Mouse (Mus musculus) G1E (cell line): ENCODE measurements around the gene Ifna9. TPM values are rescaled to one million over a fixed set of nuclear protein-coding genes. Genes with fewer than 3 reads are reported as not detected.
"Not testable (repeated sequence)": the region's sequence is repeated elsewhere in the genome, so short reads cannot be mapped to it uniquely, and the experiment has no call there.

Source experiments
- ATAC-seq: 2 replicates; pipeline ENCODE4 v1.8.0; 2016; ENCODE audit warnings: mild to moderate bottlenecking; ENCODE audit not compliant: insufficient number of reproducible peaks, poor library complexity, low FRiP score, severe bottlenecking; ENCODE audit errors: extremely low read depth
- DNase-seq: peaks from one replicate; pipeline ENCODE4 v3.0.0; 2012; ENCODE audit warnings: low spot score
- H3K27me3 ChIP-seq: 2 replicates; pipeline ENCODE4 v1.6.1; 2012; ENCODE audit warnings: mild to moderate bottlenecking, low read length, inconsistent platforms; ENCODE audit not compliant: insufficient read depth
- H3K36me3 ChIP-seq: replicated peaks from 2 replicates; pipeline ENCODE3; 2012; ENCODE audit warnings: mild to moderate bottlenecking, inconsistent platforms
- H3K4me1 ChIP-seq: 2 replicates; pipeline ENCODE4 v1.6.1; 2012; ENCODE audit warnings: low read depth, low read length, inconsistent platforms, mixed read lengths; ENCODE audit not compliant: insufficient read depth
- H3K4me3 ChIP-seq: 2 replicates; pipeline ENCODE4 v1.5.1; 2012; ENCODE audit warnings: low read depth, mild to moderate bottlenecking, inconsistent platforms, low read length, moderate library complexity, mixed read lengths
- H3K9me3 ChIP-seq: replicated peaks from 2 replicates; pipeline ENCODE4 v1.6.1; 2012; ENCODE audit warnings: inconsistent platforms
- CTCF ChIP-seq: IDR thresholded peaks from 2 replicates; pipeline ENCODE4 v1.5.1; 2012; ENCODE audit warnings: low read depth, low read length, inconsistent platforms, mixed read lengths
- GATA1 ChIP-seq: IDR thresholded peaks from 2 replicates; pipeline ENCODE4 v1.6.1; 2012; ENCODE audit warnings: borderline replicate concordance, low read length, inconsistent platforms, mixed read lengths
- GATA2 ChIP-seq: IDR thresholded peaks from 2 replicates; pipeline ENCODE4 v1.6.1; 2012; ENCODE audit warnings: low read depth, low read length, inconsistent platforms, borderline replicate concordance
- POLR2AphosphoS5 ChIP-seq: IDR thresholded peaks from 2 replicates; pipeline ENCODE4 v1.6.1; 2012; ENCODE audit warnings: low read depth, low read length, inconsistent platforms; ENCODE audit not compliant: insufficient replicate concordance
- TAL1 ChIP-seq: conservative IDR thresholded peaks from 2 replicates; pipeline ENCODE4 v1.6.1; 2012; ENCODE audit warnings: low read depth, low read length, inconsistent platforms, mixed read lengths
- polyA plus RNA-seq: library from polyadenylated mRNA; stranded (reverse); fragments of >175 nt; gene quantifications from 2 replicates; pipeline ENCODE4 v1.2.3, GENCODE M21; 2012
- total RNA-seq, 2 experiments: library from RNA; stranded (forward) in 1 of 2; stranded (reverse) in 1 of 2; fragments of 200-1000 nt in 1 of 2; fragments of >200 nt in 1 of 2; fragmentation: Nextera tagmentation in 1 of 2; gene quantifications; 2 replicates each; pipeline ENCODE4 v1.2.3; 2014 to 2017

Ifna9 gene
- total and polyA plus RNA-seq, 3 experiments, result not detected

DNA sequence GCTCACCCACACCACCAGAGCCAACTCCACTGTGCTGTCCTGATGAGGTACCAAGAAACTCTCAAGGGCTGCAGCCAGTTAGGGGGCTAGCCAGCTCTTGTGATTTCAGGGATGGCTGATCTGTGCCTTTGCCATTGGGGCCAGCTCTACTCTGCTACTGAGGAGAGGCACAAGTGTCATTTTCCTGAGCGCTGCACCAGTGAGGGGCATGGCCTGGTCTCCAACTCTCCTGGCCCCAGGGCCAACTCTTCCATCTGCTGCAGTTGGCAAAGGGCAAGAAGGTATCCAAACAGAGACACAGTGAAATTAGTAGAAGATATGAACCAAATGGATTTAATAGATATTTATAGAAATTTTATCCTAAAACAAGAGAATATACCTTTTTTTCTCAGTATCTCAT lies 30.4 kb downstream of the Ifna9 start:
- no peak overlapping the region for H3K4me3 ChIP-seq
- H3K36me3 ChIP-seq, result no peaks in the 10 kb centered on the region
- H3K27me3 ChIP-seq, result peaks cover 6% of the 10 kb centered on the region; the same call in 1 of the 2 replicates
- no peak for TF ChIP-seq TAL1
- TF ChIP-seq GATA1, result no peak
- TF ChIP-seq POLR2AphosphoS5, result no peak
- TF ChIP-seq CTCF, result no peak
- no peak for TF ChIP-seq GATA2
- no peak for DNase-seq
- H3K9me3 ChIP-seq, result no peaks in the 10 kb centered on the region
- ATAC-seq, result no peak
- H3K4me1 ChIP-seq, result no peaks in the 10 kb centered on the region

DNA sequence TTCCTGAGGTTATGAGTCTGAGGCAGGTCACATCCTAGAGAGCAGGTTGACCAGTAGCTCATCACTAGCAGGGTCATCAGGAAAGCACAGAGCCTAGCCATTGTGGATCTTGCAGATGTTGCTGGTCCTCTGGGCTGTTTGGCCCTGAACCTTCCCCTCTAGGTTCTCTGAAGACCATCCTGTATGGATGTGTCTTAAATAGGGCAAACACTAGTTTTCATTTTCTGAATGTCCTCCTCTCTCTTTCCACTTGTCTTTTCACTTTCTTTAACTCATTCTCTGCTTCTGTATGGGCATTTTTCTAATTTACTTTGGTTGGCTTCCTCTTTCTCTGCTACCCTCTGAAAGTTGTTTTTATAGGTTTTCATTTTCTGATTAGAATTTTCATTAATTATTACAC lies 34.0 kb downstream of the Ifna9 start, which contains the start of gene Ifna15:
TSS of gene Ifna15 (minus strand) at position 101 of the 400 bp plus-strand sequence.
- DNase-seq, H3K4me1 ChIP-seq, ATAC-seq, H3K4me3 ChIP-seq, H3K27me3 ChIP-seq, H3K36me3 ChIP-seq, H3K9me3 ChIP-seq: not testable (repeated sequence)

DNA sequence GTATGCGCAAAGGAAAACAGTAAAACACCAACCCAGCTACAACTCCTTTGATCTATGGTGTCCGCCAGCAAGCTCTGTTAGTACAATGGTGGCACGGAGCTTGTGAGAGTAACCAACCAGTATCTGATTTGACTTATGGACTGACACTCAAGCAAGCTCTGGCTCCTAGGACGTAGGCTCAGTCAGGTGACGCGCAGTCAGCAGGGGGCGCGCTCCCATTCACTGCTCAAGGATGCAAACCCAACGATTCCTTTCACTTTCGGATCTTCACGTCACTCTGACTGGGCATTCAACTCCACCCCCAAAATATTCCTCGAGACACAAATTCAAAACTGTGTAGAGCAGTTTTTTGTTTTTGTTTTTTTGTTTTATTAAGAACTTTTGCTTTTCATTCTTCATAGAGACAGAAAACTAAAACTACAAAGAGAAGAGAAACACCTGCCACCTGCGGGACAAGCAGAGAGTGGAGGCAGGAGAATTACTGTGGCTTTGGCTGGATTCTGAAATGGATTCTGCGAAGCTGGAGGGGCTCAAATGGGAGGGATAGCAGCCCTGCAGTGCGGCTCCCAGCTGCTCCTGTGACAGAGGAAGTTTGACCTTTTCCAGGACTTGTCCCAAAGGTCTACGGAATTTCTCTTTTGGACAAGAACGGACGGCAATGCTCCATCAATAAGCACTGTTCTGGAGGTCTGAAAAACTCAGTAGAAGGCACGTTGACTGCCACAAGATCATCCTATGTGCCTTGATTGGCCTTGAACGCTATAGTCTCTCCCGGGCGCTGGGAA lies 41.8 kb downstream of the Ifna9 start:
- Histone ChIP-seq H3K4me3 (peak overlapping the region; percentile 47; the same call in 1 of the 2 replicates), H3K27me3 (no peaks in the 10 kb centered on the region; the same call in 1 of the 2 replicates), H3K9me3 (no peaks in the 10 kb centered on the region), H3K36me3 (no peaks in the 10 kb centered on the region), H3K4me1 (peaks cover 6% of the 10 kb centered on the region; the same call in 1 of the 2 replicates)
- DNase-seq, result peak; percentile 22
- ATAC-seq, result peak; percentile 87
- TF ChIP-seq GATA2, result no peak
- TF ChIP-seq CTCF, result peak; percentile 40; the same call in 1 of the 2 replicates

- no peak for ATAC-seq
- no peaks in the 10 kb centered on the region for H3K36me3 ChIP-seq
- no peaks in the 10 kb centered on the region for H3K9me3 ChIP-seq
- DNase-seq, result no peak
- no peak overlapping the region for H3K4me3 ChIP-seq
- H3K27me3 ChIP-seq, result no peaks in the 10 kb centered on the region
- TF ChIP-seq POLR2AphosphoS5 (no peak), TAL1 (no peak), GATA2 (no peak), GATA1 (no peak), CTCF (no peak)
- peaks cover 6% of the 10 kb centered on the region; the same call in 1 of the 2 replicates for H3K4me1 ChIP-seq
These were observed 44.2 kb downstream of the Ifna9 start for GRCm38 (mm10) chr4:88547986-88548385.

DNA sequence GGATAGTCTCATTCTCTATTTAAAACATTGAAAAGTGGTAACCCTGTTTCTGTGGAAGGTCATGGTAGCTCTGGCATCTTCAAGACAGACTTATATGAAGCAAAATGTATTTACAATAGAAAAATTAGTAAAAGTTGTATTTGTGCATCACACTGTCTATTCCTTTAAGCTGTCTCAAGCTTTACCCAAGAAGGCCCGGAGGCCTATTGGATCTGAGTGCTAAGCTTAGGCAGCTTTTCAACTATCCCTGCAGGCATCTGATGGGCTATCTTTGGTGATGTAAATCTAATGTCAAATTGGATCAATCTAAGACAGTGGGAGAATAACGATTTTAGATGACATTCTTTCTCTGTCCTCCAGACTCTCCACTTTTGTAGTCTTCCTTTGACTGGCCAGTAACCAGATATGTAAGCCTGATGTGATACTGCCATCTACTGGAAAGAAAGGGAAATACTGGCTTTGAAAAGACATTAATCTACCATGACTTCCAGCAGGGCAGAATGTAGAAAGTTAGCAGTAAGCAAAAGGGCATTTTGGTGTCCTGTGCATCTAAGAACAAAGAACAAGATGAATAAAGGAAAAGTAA lies 48.4 kb downstream of the Ifna9 start:
- TF ChIP-seq TAL1 (no peak), POLR2AphosphoS5 (no peak), GATA2 (no peak), CTCF (peak; percentile 63), GATA1 (no peak)

More for the DNA sequence above, 48.4 kb downstream of the Ifna9 start:
- Histone ChIP-seq H3K36me3 (no peaks in the 10 kb centered on the region), H3K9me3 (no peaks in the 10 kb centered on the region), H3K4me3 (no peak overlapping the region), H3K27me3 (no peaks in the 10 kb centered on the region), H3K4me1 (no peaks in the 10 kb centered on the region)
- DNase-seq (peak; percentile 4), ATAC-seq (no peak)

Other genes with a start within 250 kb of the Ifna9 start
Only the 20 nearest of the 31 such genes appear.
- 0.44 TPM in 1 of 2 replicates, not detected in the other for gene Hacd4, start 153.5 kb downstream of the Ifna9 start, total RNA-seq (2014; fragmentation: Nextera tagmentation)
- gene Hacd4, start 153.5 kb downstream of the Ifna9 start, total RNA-seq (2017), result 0.52 and 0.76 TPM in 2 replicates
- gene Hacd4, start 153.5 kb downstream of the Ifna9 start, polyA plus RNA-seq, result not detected in 2 replicates
- gene Ifnb1, start 69.6 kb downstream of the Ifna9 start, total RNA-seq (2014; fragmentation: Nextera tagmentation), result not detected in 2 replicates
- not detected in 2 replicates for gene Ifnb1, start 69.6 kb downstream of the Ifna9 start, total RNA-seq (2017)
- gene Ifnb1, start 69.6 kb downstream of the Ifna9 start, polyA plus RNA-seq, result not detected in 2 replicates
- gene Ifna15, start 34.1 kb downstream of the Ifna9 start, total RNA-seq (2014; fragmentation: Nextera tagmentation), result not detected in 2 replicates
- not detected in 2 replicates for gene Ifna15, start 34.1 kb downstream of the Ifna9 start, total RNA-seq (2017)
- gene Ifna15, start 34.1 kb downstream of the Ifna9 start, polyA plus RNA-seq, result not detected in 2 replicates
- gene Ifna14, start 20.6 kb downstream of the Ifna9 start, total RNA-seq (2014; fragmentation: Nextera tagmentation), result not detected in 2 replicates
- 0.44 TPM in 1 of 2 replicates, not detected in the other for gene Ifna14, start 20.6 kb downstream of the Ifna9 start, total RNA-seq (2017)
- gene Ifna14, start 20.6 kb downstream of the Ifna9 start, polyA plus RNA-seq, result not detected in 2 replicates
- gene Ifna12, start 11.0 kb upstream of the Ifna9 start, total RNA-seq (2014; fragmentation: Nextera tagmentation), result not detected in 2 replicates
- not detected in 2 replicates for gene Ifna12, start 11.0 kb upstream of the Ifna9 start, total RNA-seq (2017)
- not detected in 2 replicates for gene Ifna12, start 11.0 kb upstream of the Ifna9 start, polyA plus RNA-seq
- gene C87499, start 42.0 kb upstream of the Ifna9 start, total RNA-seq (2014; fragmentation: Nextera tagmentation), result not detected in 2 replicates
- 0.22 and 0.46 TPM in 2 replicates for gene C87499, start 42.0 kb upstream of the Ifna9 start, total RNA-seq (2017)
- not detected in 2 replicates for gene C87499, start 42.0 kb upstream of the Ifna9 start, polyA plus RNA-seq
- gene Ifna13, start 52.1 kb upstream of the Ifna9 start, total RNA-seq (2014; fragmentation: Nextera tagmentation), result not detected in 2 replicates
- gene Ifna13, start 52.1 kb upstream of the Ifna9 start, total RNA-seq (2017), result not detected in 2 replicates
- not detected in 2 replicates for gene Ifna13, start 52.1 kb upstream of the Ifna9 start, polyA plus RNA-seq
- not detected in 2 replicates for gene Ifna16, start 84.5 kb upstream of the Ifna9 start, total RNA-seq (2014; fragmentation: Nextera tagmentation)
- gene Ifna16, start 84.5 kb upstream of the Ifna9 start, total RNA-seq (2017), result not detected in 2 replicates
- not detected in 2 replicates for gene Ifna16, start 84.5 kb upstream of the Ifna9 start, polyA plus RNA-seq
- gene Ifna2, start 91.5 kb upstream of the Ifna9 start, total RNA-seq (2014; fragmentation: Nextera tagmentation), result not detected in 2 replicates
- gene Ifna2, start 91.5 kb upstream of the Ifna9 start, total RNA-seq (2017), result not detected in 2 replicates
- gene Ifna2, start 91.5 kb upstream of the Ifna9 start, polyA plus RNA-seq, result not detected in 2 replicates
- gene Ifnab, start 99.0 kb upstream of the Ifna9 start, total RNA-seq (2014; fragmentation: Nextera tagmentation), result not detected in 2 replicates
- gene Ifnab, start 99.0 kb upstream of the Ifna9 start, total RNA-seq (2017), result not detected in 2 replicates
- not detected in 2 replicates for gene Ifnab, start 99.0 kb upstream of the Ifna9 start, polyA plus RNA-seq
- gene Gm26566, start 129.4 kb upstream of the Ifna9 start, total RNA-seq (2014; fragmentation: Nextera tagmentation), result not detected in 2 replicates
- 0.33 and 0.46 TPM in 2 replicates for gene Gm26566, start 129.4 kb upstream of the Ifna9 start, total RNA-seq (2017)
- 0.08 and 0.22 TPM in 2 replicates for gene Gm26566, start 129.4 kb upstream of the Ifna9 start, polyA plus RNA-seq
- 63.5 and 64.7 TPM in 2 replicates for gene Klhl9, start 130.1 kb upstream of the Ifna9 start, total RNA-seq (2014; fragmentation: Nextera tagmentation)
- 95.4 and 115 TPM in 2 replicates for gene Klhl9, start 130.1 kb upstream of the Ifna9 start, total RNA-seq (2017)
- gene Klhl9, start 130.1 kb upstream of the Ifna9 start, polyA plus RNA-seq, result 5.6 and 6.3 TPM in 2 replicates
- not detected in 2 replicates for gene Gm13271, start 162.5 kb upstream of the Ifna9 start, total RNA-seq (2014; fragmentation: Nextera tagmentation)
- not detected in 2 replicates for gene Gm13271, start 162.5 kb upstream of the Ifna9 start, total RNA-seq (2017)
- not detected in 2 replicates for gene Gm13271, start 162.5 kb upstream of the Ifna9 start, polyA plus RNA-seq
- not detected in 2 replicates for gene Gm13283, start 167.7 kb upstream of the Ifna9 start, total RNA-seq (2014; fragmentation: Nextera tagmentation)
- gene Gm13283, start 167.7 kb upstream of the Ifna9 start, total RNA-seq (2017), result not detected in 2 replicates
- gene Gm13283, start 167.7 kb upstream of the Ifna9 start, polyA plus RNA-seq, result not detected in 2 replicates
- not detected in 2 replicates for gene Gm13290, start 181.4 kb upstream of the Ifna9 start, total RNA-seq (2014; fragmentation: Nextera tagmentation)
- not detected in 2 replicates for gene Gm13290, start 181.4 kb upstream of the Ifna9 start, total RNA-seq (2017)
- gene Gm13290, start 181.4 kb upstream of the Ifna9 start, polyA plus RNA-seq, result not detected in 2 replicates
- not detected in 2 replicates for gene Gm13289, start 184.5 kb upstream of the Ifna9 start, total RNA-seq (2014; fragmentation: Nextera tagmentation)
- gene Gm13289, start 184.5 kb upstream of the Ifna9 start, total RNA-seq (2017), result not detected in 2 replicates
- not detected in 2 replicates for gene Gm13289, start 184.5 kb upstream of the Ifna9 start, polyA plus RNA-seq
- gene Gm13272, start 187.5 kb upstream of the Ifna9 start, total RNA-seq (2014; fragmentation: Nextera tagmentation), result not detected in 2 replicates
- 0.29 TPM in 1 of 2 replicates, not detected in the other for gene Gm13272, start 187.5 kb upstream of the Ifna9 start, total RNA-seq (2017)
- gene Gm13272, start 187.5 kb upstream of the Ifna9 start, polyA plus RNA-seq, result not detected in 2 replicates
- gene Ifnz, start 189.7 kb upstream of the Ifna9 start, total RNA-seq (2014; fragmentation: Nextera tagmentation), result not detected in 2 replicates
- not detected in 2 replicates for gene Ifnz, start 189.7 kb upstream of the Ifna9 start, total RNA-seq (2017)
- not detected in 2 replicates for gene Ifnz, start 189.7 kb upstream of the Ifna9 start, polyA plus RNA-seq
- gene Gm13276, start 193.3 kb upstream of the Ifna9 start, total RNA-seq (2014; fragmentation: Nextera tagmentation), result not detected in 2 replicates
- not detected in 2 replicates for gene Gm13276, start 193.3 kb upstream of the Ifna9 start, total RNA-seq (2017)
- gene Gm13276, start 193.3 kb upstream of the Ifna9 start, polyA plus RNA-seq, result not detected in 2 replicates
- not detected in 2 replicates for gene Gm13277, start 196.2 kb upstream of the Ifna9 start, total RNA-seq (2014; fragmentation: Nextera tagmentation)
- gene Gm13277, start 196.2 kb upstream of the Ifna9 start, total RNA-seq (2017), result not detected in 2 replicates
- gene Gm13277, start 196.2 kb upstream of the Ifna9 start, polyA plus RNA-seq, result not detected in 2 replicates